Mouse (Mus musculus): ENCODE measurements around the gene Nmral1. TPM values are rescaled to one million over a fixed set of nuclear protein-coding genes. Genes with fewer than 3 reads are reported as not detected.
"Not testable (repeated sequence)": the region's sequence is repeated elsewhere in the genome, so short reads cannot be mapped to it uniquely, and the experiment has no call there.

Nmral1 gene
- total and polyA plus RNA-seq, 2 experiments from 2014 or later, result 31.8 to 33.1 TPM

- not testable (repeated sequence) for H3K36me3 ChIP-seq (ENCODE audit: insufficient read depth, low read length); H3K27me3 ChIP-seq (ENCODE audit: insufficient read depth, low read length); H3K4me1 ChIP-seq (ENCODE audit: insufficient read depth, low read length); H3K9me3 ChIP-seq (ENCODE audit: low read length)
- ATAC-seq (peak; percentile 88), DNase-seq (ENCODE audit: low spot score) (peak; percentile 48)
- H3K9ac ChIP-seq (replicated peaks; ENCODE audit: low read length), result peak overlapping the region; percentile 47
- peak overlapping the region; percentile 56 for H3K4me2 ChIP-seq (ENCODE audit: low read depth, low read length)
- H3K27ac ChIP-seq, result peak overlapping the region; percentile 76
- WGBS, result 3% methylated on average over 32 of the region's 42 CpGs
- peak overlapping the region; percentile 41 for H3K4me3 ChIP-seq (ENCODE audit: low read length)
- TF ChIP-seq CTCF (IDR thresholded peaks at IDR 0.05; ENCODE audit: low read depth), result peak; percentile 24
Measured at GRCm38 (mm10) chr16:4756660-4757335, 37.6 kb upstream of the Nmral1 start.

GRCm38 (mm10) chr16:4754045-4754444 lies 34.9 kb upstream of the Nmral1 start:
- no peak for TF ChIP-seq CTCF (IDR thresholded peaks at IDR 0.05; ENCODE audit: low read depth)
- Histone ChIP-seq H3K36me3 (ENCODE audit: insufficient read depth, low read length) (no peaks in the 10 kb centered on the region), H3K9ac (replicated peaks; ENCODE audit: low read length) (no peak overlapping the region), H3K27me3 (ENCODE audit: insufficient read depth, low read length) (no peaks in the 10 kb centered on the region), H3K27ac (no peak overlapping the region), H3K4me2 (ENCODE audit: low read depth, low read length) (no peak overlapping the region), H3K4me3 (ENCODE audit: low read length) (no peak overlapping the region), H3K9me3 (ENCODE audit: low read length) (no peaks in the 10 kb centered on the region), H3K4me1 (ENCODE audit: insufficient read depth, low read length) (no peaks in the 10 kb centered on the region)
- 83% methylated on average over 3 of the region's 3 CpGs for WGBS
- ATAC-seq (no peak), DNase-seq (ENCODE audit: low spot score) (no peak)

DNA sequence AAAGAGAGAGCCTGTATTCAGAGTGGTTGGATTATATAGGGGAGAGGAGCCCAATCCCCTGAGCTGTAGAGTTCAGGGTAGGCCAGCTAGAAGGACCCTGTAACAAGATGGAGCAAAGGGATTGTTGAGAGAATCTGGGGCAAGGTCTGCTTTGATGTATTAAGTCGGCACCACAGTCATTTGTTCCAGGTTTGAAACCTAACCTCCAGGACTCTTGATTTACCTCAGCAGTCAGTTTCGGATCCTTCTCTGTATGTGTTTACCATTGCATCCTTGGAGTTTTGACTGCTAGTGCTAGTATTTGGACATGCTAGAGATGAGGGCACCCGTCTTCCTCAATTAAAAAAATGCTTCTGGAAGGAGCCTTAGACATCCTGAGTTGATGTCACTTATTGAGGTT lies 33.0 kb upstream of the Nmral1 start:
- no peak for ATAC-seq
- 97% methylated on average over 3 of the region's 3 CpGs for WGBS
- H3K36me3 ChIP-seq (ENCODE audit: insufficient read depth, low read length), result no peaks in the 10 kb centered on the region
- no peak overlapping the region for H3K4me2 ChIP-seq (ENCODE audit: low read depth, low read length)
- no peak for TF ChIP-seq CTCF (IDR thresholded peaks at IDR 0.05; ENCODE audit: low read depth)
- H3K9ac ChIP-seq (replicated peaks; ENCODE audit: low read length), result no peak overlapping the region
- H3K9me3 ChIP-seq (ENCODE audit: low read length), result no peaks in the 10 kb centered on the region
- no peak overlapping the region for H3K4me3 ChIP-seq (ENCODE audit: low read length)
- H3K4me1 ChIP-seq (ENCODE audit: insufficient read depth, low read length), result no peaks in the 10 kb centered on the region
- H3K27ac ChIP-seq, result no peak overlapping the region
- no peak for DNase-seq (ENCODE audit: low spot score)
- H3K27me3 ChIP-seq (ENCODE audit: insufficient read depth, low read length), result no peaks in the 10 kb centered on the region

DNA sequence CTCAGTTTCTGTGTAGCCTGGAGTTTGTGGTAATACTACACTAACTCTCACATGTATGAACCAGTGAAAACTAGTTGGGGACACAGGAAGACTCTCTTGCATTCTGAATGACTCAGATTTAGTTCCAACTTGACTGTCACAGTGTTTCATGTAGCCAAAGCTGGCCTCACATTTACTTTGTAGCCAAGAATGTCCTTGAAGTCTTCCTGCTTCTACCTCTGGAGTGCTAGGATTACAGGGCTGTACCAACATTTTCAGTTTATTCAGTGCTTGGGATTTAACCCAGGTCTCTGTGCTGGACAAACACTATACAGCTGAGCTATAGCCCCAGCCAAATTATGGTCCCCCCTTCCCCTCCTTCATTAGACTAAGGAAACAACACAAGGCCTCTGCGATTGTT lies 23.0 kb upstream of the Nmral1 start:
- ATAC-seq (no peak), DNase-seq (ENCODE audit: low spot score) (no peak)
- H3K4me2 ChIP-seq (ENCODE audit: low read depth, low read length), result no peak overlapping the region
- no peak for TF ChIP-seq CTCF (IDR thresholded peaks at IDR 0.05; ENCODE audit: low read depth)
- H3K27ac ChIP-seq, result no peak overlapping the region
- H3K27me3 ChIP-seq (ENCODE audit: insufficient read depth, low read length), result no peaks in the 10 kb centered on the region
- 0 out of 2 replicates have a peak, but pooled peaks cover 3% of the 10 kb centered on the region for H3K9me3 ChIP-seq (ENCODE audit: low read length)
- WGBS, result 100% methylated on average over 1 of the region's 1 CpGs
- no peaks in the 10 kb centered on the region for H3K4me1 ChIP-seq (ENCODE audit: insufficient read depth, low read length)
- H3K4me3 ChIP-seq (ENCODE audit: low read length), result no peak overlapping the region
- H3K9ac ChIP-seq (replicated peaks; ENCODE audit: low read length), result no peak overlapping the region
- H3K36me3 ChIP-seq (ENCODE audit: insufficient read depth, low read length), result no peaks in the 10 kb centered on the region

- ATAC-seq (no peak), DNase-seq (ENCODE audit: low spot score) (no peak)
- H3K4me2 ChIP-seq (ENCODE audit: low read depth, low read length), result no peak overlapping the region
- H3K9me3 ChIP-seq (ENCODE audit: low read length), result 0 out of 2 replicates have a peak, but pooled peaks cover 3% of the 10 kb centered on the region
- WGBS, result 94% methylated on average over 2 of the region's 2 CpGs
- no peaks in the 10 kb centered on the region for H3K36me3 ChIP-seq (ENCODE audit: insufficient read depth, low read length)
- H3K27me3 ChIP-seq (ENCODE audit: insufficient read depth, low read length), result no peaks in the 10 kb centered on the region
- H3K4me3 ChIP-seq (ENCODE audit: low read length), result no peak overlapping the region
- H3K4me1 ChIP-seq (ENCODE audit: insufficient read depth, low read length), result no peaks in the 10 kb centered on the region
- H3K9ac ChIP-seq (replicated peaks; ENCODE audit: low read length), result no peak overlapping the region
- no peak overlapping the region for H3K27ac ChIP-seq
- no peak for TF ChIP-seq CTCF (IDR thresholded peaks at IDR 0.05; ENCODE audit: low read depth)
Measured at GRCm38 (mm10) chr16:4739994-4740393, 20.8 kb upstream of the Nmral1 start.

GRCm38 (mm10) chr16:4736262-4736661 lies 17.1 kb upstream of the Nmral1 start:
- Histone ChIP-seq H3K27ac (no peak overlapping the region), H3K4me1 (ENCODE audit: insufficient read depth, low read length) (no peaks in the 10 kb centered on the region), H3K4me3 (ENCODE audit: low read length) (no peak overlapping the region), H3K27me3 (ENCODE audit: insufficient read depth, low read length) (no peaks in the 10 kb centered on the region), H3K36me3 (ENCODE audit: insufficient read depth, low read length) (no peaks in the 10 kb centered on the region), H3K4me2 (ENCODE audit: low read depth, low read length) (no peak overlapping the region), H3K9ac (replicated peaks; ENCODE audit: low read length) (no peak overlapping the region), H3K9me3 (ENCODE audit: low read length) (no peaks in the 10 kb centered on the region)
- no peak for TF ChIP-seq CTCF (IDR thresholded peaks at IDR 0.05; ENCODE audit: low read depth)
- DNase-seq (ENCODE audit: low spot score), result no peak
- no peak for ATAC-seq
- 85% methylated on average over 2 of the region's 2 CpGs for WGBS

DNA sequence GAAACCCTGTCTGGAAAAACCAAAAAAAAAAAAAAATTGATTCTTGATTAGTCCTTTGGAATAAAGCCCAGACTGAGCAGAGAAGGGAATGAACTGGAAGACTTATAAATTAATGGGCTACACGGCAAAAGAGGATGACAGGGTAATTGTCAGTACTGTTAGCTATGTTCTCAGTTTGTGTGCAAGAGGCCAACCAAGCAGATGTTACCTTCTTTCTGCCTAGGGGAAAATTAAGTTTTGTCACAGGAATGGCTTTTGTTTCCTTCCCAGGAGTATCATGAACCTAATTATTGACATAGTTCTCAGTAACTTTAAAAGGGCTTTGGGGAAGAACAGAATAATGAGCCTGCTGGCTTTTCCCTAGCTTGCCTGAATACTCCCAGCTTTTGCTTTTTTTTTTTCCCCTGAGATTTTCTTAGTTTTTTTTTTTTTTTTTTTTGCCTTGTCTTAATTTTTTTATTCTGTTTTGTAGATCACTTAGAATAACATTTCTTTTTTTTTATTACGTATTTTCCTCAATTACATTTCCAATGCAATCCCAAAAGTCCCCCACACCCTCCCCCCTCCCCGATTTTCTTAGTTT lies 11.7 kb upstream of the Nmral1 start:
- ATAC-seq (no peak), DNase-seq (ENCODE audit: low spot score) (no peak)
- Histone ChIP-seq H3K4me2 (ENCODE audit: low read depth, low read length) (no peak overlapping the region), H3K27me3 (ENCODE audit: insufficient read depth, low read length) (no peaks in the 10 kb centered on the region), H3K4me3 (ENCODE audit: low read length) (no peak overlapping the region), H3K27ac (no peak overlapping the region), H3K36me3 (ENCODE audit: insufficient read depth, low read length) (no peaks in the 10 kb centered on the region), H3K9me3 (ENCODE audit: low read length) (no peaks in the 10 kb centered on the region), H3K9ac (replicated peaks; ENCODE audit: low read length) (no peak overlapping the region), H3K4me1 (ENCODE audit: insufficient read depth, low read length) (no peaks in the 10 kb centered on the region)
- 57% methylated on average over 3 of the region's 3 CpGs for WGBS
- TF ChIP-seq CTCF (IDR thresholded peaks at IDR 0.05; ENCODE audit: low read depth), result no peak

Measured in hindbrain, postnatal 0 days (tissue).